Mouse (Mus musculus): ENCODE data around the gene Nnmt. TPM values are rescaled to one million over a fixed set of nuclear protein-coding genes. Genes with fewer than 3 reads are reported as not detected.

Nnmt gene
- polyA plus RNA-seq, 1 experiment from 2014 or later = 1.2 TPM

DNA sequence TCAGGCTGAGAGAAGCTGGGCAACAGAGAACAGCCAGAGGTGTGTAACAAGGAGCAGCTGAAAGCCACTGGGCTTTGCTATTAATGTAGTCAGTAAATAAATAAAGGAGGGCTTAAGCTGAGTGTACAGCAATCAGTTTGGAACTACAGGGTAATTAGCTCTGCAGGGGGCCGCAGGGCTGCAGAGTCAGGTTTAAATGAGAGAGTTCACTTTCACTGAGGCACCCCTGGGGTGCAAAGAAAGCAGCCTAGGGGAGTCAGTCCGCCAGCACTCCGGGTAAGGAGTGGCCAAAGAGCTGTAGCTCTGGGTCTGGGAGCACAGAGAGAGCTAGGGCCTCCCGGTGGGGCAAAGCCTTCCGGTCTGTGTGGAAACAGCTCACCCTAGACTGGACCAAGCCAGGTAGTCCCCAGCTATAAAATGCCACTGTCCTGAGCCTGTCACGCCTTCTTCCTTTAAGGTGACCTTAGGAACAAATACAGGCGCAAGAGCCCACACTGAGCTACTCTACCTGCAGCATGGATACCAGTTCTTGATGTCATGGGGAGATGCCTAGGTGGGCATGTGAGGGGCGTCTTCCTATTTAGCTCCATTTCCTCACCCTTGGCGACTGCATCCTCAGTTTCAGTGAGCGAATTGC, 42.8 kb upstream of the Nnmt start:
- Histone ChIP-seq H3K27me3 (ENCODE audit: control insufficient read depth, insufficient read depth, low read length) (no peaks in the 10 kb centered on the region), H3K4me1 (ENCODE audit: control insufficient read depth, insufficient read depth, low read length) (peaks cover 57% of the 10 kb centered on the region), H3K4me3 (ENCODE audit: low read depth, low read length) (no peak overlapping the region), H3K4me2 (no peak overlapping the region), H3K9me3 (ENCODE audit: control insufficient read depth, low read length) (no peaks in the 10 kb centered on the region; the same call in 1 of the 2 replicates), H3K9ac (ENCODE audit: low read length) (peak overlapping the region; percentile 2), H3K36me3 (ENCODE audit: control insufficient read depth, insufficient read depth, low read length) (no peaks in the 10 kb centered on the region), H3K27ac (ENCODE audit: low read depth, low read length) (peak overlapping the region; percentile 91)
- ATAC-seq (ENCODE audit: low FRiP score) = no peak
- peak; percentile 90 for DNase-seq (ENCODE audit: low spot score, missing footprints)
- 19% methylated on average over 10 of the region's 10 CpGs for WGBS

DNA sequence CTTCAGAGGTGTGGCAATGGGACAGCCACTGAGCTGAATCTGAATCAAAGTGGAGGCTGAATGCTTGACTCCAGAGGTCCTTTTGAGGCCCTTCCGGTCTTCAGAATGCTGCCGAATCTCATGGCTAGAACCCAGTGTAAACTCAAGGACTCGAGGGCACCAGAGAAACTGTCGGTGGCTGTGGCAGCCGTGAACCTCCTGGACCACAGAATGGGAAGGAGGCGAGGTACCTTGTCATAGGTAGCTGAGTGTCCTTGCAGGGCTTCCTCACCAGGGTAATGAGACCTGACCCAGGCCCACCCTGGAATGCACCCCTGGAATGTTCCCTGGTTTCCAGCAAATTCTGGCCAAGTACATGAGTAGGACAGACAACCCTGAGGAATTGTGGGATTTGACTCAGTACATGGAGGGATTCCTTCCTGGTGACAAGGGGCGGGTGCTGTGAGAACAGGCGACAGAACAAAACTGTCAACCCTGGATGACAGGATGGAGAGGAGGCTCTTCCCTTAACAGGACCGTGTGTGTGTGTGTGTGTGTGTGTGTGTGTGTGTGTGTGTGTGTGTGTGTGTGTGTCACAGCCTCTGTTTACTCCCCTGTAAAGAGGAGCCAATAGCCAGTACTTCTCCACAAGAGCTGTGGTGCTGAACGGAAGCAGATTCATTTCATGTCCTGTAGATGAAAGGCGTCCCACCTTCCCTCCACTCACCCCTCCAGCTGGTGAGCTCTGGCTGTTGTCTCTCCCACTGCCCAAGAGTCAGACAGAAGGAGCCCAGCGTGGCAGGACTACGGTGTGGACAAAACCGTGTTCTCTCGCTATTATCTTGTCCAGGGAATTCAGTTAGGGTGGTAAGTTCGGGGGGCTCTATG, 42.1 kb upstream of the Nnmt start:
- peak; percentile 88 for DNase-seq (ENCODE audit: low spot score, missing footprints)
- H3K36me3 ChIP-seq (ENCODE audit: control insufficient read depth, insufficient read depth, low read length) = no peaks in the 10 kb centered on the region
- peaks cover 52% of the 10 kb centered on the region for H3K4me1 ChIP-seq (ENCODE audit: control insufficient read depth, insufficient read depth, low read length)
- peak overlapping the region; percentile 12 for H3K9ac ChIP-seq (ENCODE audit: low read length)
- H3K9me3 ChIP-seq (ENCODE audit: control insufficient read depth, low read length) = no peaks in the 10 kb centered on the region; the same call in 1 of the 2 replicates
- WGBS = 36% methylated on average over 16 of the region's 16 CpGs
- no peak overlapping the region for H3K4me3 ChIP-seq (ENCODE audit: low read depth, low read length)
- no peak overlapping the region for H3K4me2 ChIP-seq
- no peak for ATAC-seq (ENCODE audit: low FRiP score)
- H3K27me3 ChIP-seq (ENCODE audit: control insufficient read depth, insufficient read depth, low read length) = no peaks in the 10 kb centered on the region
- no peak overlapping the region for H3K27ac ChIP-seq (ENCODE audit: low read depth, low read length)

GRCm38 (mm10) chr9:48646251-48646650, 41.3 kb upstream of the Nnmt start:
- ATAC-seq (ENCODE audit: low FRiP score) (no peak), DNase-seq (ENCODE audit: low spot score, missing footprints) (peak; percentile 98)
- no peaks in the 10 kb centered on the region; the same call in 1 of the 2 replicates for H3K9me3 ChIP-seq (ENCODE audit: control insufficient read depth, low read length)
- H3K36me3 ChIP-seq (ENCODE audit: control insufficient read depth, insufficient read depth, low read length) = no peaks in the 10 kb centered on the region
- H3K9ac ChIP-seq (ENCODE audit: low read length) = no peak overlapping the region
- no peak overlapping the region for H3K27ac ChIP-seq (ENCODE audit: low read depth, low read length)
- no peak overlapping the region for H3K4me2 ChIP-seq
- WGBS = 24% methylated on average over 4 of the region's 4 CpGs
- no peak overlapping the region for H3K4me3 ChIP-seq (ENCODE audit: low read depth, low read length)
- no peaks in the 10 kb centered on the region for H3K27me3 ChIP-seq (ENCODE audit: control insufficient read depth, insufficient read depth, low read length)
- peaks cover 46% of the 10 kb centered on the region for H3K4me1 ChIP-seq (ENCODE audit: control insufficient read depth, insufficient read depth, low read length)

DNA sequence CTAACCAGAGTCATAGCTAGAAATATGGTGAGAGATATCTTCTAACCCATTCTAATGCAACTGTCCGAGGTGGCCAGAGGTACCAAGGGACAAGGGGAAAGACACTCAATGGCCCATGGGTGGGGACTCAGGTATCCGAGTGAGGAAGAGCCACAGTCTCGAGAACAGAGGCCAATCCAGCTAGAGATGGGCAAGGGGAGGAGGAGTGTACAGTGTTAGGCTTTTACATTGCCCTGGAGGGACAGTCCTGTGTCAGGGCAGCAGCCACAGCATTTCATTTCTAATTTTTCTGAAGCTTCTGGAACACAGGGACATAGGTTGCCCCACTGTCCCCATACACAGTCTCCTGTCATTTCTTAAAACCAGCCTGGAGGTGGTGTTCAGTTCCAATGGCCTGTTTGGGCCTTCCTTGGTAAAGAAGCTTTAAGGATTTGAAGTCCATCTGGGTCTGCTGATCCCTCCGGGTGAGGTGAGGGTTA, 40.7 kb upstream of the Nnmt start:
- ATAC-seq (ENCODE audit: low FRiP score) (no peak), DNase-seq (ENCODE audit: low spot score, missing footprints) (peak; percentile 83)
- no peak overlapping the region for H3K4me2 ChIP-seq
- H3K4me1 ChIP-seq (ENCODE audit: control insufficient read depth, insufficient read depth, low read length) = peaks cover 40% of the 10 kb centered on the region
- H3K27ac ChIP-seq (ENCODE audit: low read depth, low read length) = no peak overlapping the region
- H3K36me3 ChIP-seq (ENCODE audit: control insufficient read depth, insufficient read depth, low read length) = no peaks in the 10 kb centered on the region
- WGBS = 49% methylated on average over 4 of the region's 4 CpGs
- H3K27me3 ChIP-seq (ENCODE audit: control insufficient read depth, insufficient read depth, low read length) = no peaks in the 10 kb centered on the region
- H3K4me3 ChIP-seq (ENCODE audit: low read depth, low read length) = no peak overlapping the region
- no peak overlapping the region for H3K9ac ChIP-seq (ENCODE audit: low read length)
- no peaks in the 10 kb centered on the region; the same call in 1 of the 2 replicates for H3K9me3 ChIP-seq (ENCODE audit: control insufficient read depth, low read length)

DNA sequence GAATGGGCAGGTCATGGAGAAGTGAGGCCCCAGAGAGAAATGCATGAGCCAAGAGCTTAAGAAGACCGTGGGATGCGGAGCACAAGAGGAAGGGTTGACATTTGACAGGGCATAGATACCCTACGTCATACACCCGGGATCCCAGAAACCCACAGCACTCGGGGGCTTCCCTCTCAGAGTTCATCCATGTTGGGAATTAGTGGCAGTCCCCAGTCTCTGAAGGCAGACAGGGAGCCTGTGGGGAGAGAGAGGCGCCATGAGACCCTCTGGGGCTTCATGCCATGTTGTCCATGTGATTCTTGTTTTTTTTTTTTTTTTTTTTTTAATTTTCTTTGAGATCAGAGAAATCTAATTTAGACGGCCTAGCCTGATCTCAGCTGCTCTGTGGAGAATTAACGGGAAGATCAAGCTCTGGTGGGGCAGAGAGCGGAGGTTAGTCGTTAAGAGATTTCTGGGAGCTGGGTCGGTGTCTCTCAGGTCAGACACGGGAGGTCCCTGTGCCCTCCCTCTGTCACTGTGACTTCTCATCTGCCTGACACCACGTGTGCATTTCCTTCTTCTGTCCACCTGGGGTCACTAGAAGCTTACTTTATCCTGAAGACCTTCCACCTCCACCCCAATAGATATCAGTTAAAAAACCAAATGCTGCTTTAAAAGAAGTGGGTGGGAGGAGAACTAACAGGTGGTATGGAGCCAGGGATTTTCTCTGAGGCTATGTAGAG, 40.1 kb upstream of the Nnmt start:
- H3K4me1 ChIP-seq (ENCODE audit: control insufficient read depth, insufficient read depth, low read length) = peaks cover 34% of the 10 kb centered on the region
- no peak for ATAC-seq (ENCODE audit: low FRiP score)
- WGBS = 54% methylated on average over 13 of the region's 13 CpGs
- H3K9ac ChIP-seq (ENCODE audit: low read length) = no peak overlapping the region
- no peak overlapping the region for H3K27ac ChIP-seq (ENCODE audit: low read depth, low read length)
- no peak for DNase-seq (ENCODE audit: low spot score, missing footprints)
- no peaks in the 10 kb centered on the region; the same call in 1 of the 2 replicates for H3K9me3 ChIP-seq (ENCODE audit: control insufficient read depth, low read length)
- no peak overlapping the region for H3K4me3 ChIP-seq (ENCODE audit: low read depth, low read length)
- H3K27me3 ChIP-seq (ENCODE audit: control insufficient read depth, insufficient read depth, low read length) = no peaks in the 10 kb centered on the region
- no peaks in the 10 kb centered on the region for H3K36me3 ChIP-seq (ENCODE audit: control insufficient read depth, insufficient read depth, low read length)
- no peak overlapping the region for H3K4me2 ChIP-seq

DNA sequence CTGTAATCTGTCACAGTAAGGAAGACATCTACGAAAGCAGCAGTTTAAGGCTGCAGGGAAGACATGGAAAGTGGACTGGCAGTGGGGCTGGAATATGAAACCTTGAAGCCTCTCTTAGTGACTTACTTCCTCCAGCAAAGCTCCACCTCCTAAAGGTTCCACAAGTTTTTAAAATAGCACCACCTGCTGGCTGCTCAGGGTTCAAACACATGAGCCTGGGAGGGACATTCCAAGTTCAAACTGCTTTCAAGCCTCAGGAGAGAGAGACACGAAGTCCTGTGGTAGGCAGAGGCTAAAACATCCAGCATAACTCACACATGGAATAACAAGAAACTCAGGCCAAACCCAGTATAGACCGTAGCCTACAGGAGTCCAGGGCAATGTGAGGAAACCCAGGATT, 39.4 kb upstream of the Nnmt start:
- no peaks in the 10 kb centered on the region; the same call in 1 of the 2 replicates for H3K9me3 ChIP-seq (ENCODE audit: control insufficient read depth, low read length)
- H3K27me3 ChIP-seq (ENCODE audit: control insufficient read depth, insufficient read depth, low read length) = no peaks in the 10 kb centered on the region
- 78% methylated on average over 3 of the region's 3 CpGs for WGBS
- no peak overlapping the region for H3K4me2 ChIP-seq
- no peak for ATAC-seq (ENCODE audit: low FRiP score)
- no peaks in the 10 kb centered on the region for H3K36me3 ChIP-seq (ENCODE audit: control insufficient read depth, insufficient read depth, low read length)
- no peak overlapping the region for H3K27ac ChIP-seq (ENCODE audit: low read depth, low read length)
- no peak for DNase-seq (ENCODE audit: low spot score, missing footprints)
- H3K9ac ChIP-seq (ENCODE audit: low read length) = no peak overlapping the region
- H3K4me1 ChIP-seq (ENCODE audit: control insufficient read depth, insufficient read depth, low read length) = peaks cover 28% of the 10 kb centered on the region
- H3K4me3 ChIP-seq (ENCODE audit: low read depth, low read length) = no peak overlapping the region

DNA sequence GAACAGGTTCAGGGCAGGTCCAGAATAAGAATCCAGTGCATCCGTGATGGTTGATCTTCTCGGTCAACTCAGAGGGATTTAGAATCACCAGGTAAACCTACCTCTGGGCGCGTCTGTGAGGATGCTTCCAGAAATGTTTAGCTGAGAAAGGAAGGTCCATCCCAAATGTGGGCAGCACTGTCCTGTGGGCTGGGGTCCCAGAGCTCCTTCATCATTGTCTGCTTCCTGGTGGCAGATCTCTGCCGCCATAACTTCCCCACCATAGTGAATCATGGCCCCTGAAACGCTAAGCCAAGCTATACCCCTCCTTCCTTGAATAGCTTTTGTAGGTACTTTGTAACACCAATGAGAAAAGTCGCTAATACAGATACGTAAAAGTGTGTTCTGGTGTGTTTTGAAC, 36.7 kb upstream of the Nnmt start:
- Histone ChIP-seq H3K27ac (ENCODE audit: low read depth, low read length) (no peak overlapping the region), H3K36me3 (ENCODE audit: control insufficient read depth, insufficient read depth, low read length) (no peaks in the 10 kb centered on the region), H3K4me1 (ENCODE audit: control insufficient read depth, insufficient read depth, low read length) (0 out of 2 replicates have a peak, but pooled peaks cover 2% of the 10 kb centered on the region), H3K4me3 (ENCODE audit: low read depth, low read length) (no peak overlapping the region), H3K9ac (ENCODE audit: low read length) (no peak overlapping the region), H3K9me3 (ENCODE audit: control insufficient read depth, low read length) (no peaks in the 10 kb centered on the region; the same call in 1 of the 2 replicates), H3K27me3 (ENCODE audit: control insufficient read depth, insufficient read depth, low read length) (no peaks in the 10 kb centered on the region; the same call in 1 of the 2 replicates), H3K4me2 (no peak overlapping the region)
- ATAC-seq (ENCODE audit: low FRiP score) (no peak), DNase-seq (ENCODE audit: low spot score, missing footprints) (peak; percentile 69)
- 89% methylated on average over 8 of the region's 8 CpGs for WGBS

DNA sequence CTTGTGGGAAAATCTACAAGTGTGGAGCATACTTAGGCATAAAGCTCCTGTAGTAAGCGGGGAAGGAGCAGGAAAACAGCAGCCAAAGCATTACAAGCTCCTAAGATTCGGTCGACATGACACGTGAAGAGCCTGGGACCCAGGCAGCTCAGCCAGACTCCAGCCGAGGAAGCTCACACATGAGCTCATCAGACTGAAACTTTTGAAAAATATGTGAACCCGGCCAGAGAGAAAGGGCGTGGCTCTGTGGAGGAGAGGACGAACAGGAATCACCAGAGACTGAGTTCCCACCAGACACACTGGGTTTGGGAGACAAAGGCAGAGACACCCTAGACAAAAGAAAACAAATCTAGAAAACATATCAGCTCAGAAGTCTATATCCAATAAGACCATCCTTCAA, 35.9 kb upstream of the Nnmt start:
- WGBS = 92% methylated on average over 8 of the region's 8 CpGs
- peak; percentile 53 for DNase-seq (ENCODE audit: low spot score, missing footprints)

More for the DNA sequence above, 35.9 kb upstream of the Nnmt start:
- Histone ChIP-seq H3K27ac (ENCODE audit: low read depth, low read length) (no peak overlapping the region), H3K4me2 (no peak overlapping the region), H3K4me1 (ENCODE audit: control insufficient read depth, insufficient read depth, low read length) (no peaks in the 10 kb centered on the region), H3K27me3 (ENCODE audit: control insufficient read depth, insufficient read depth, low read length) (no peaks in the 10 kb centered on the region; the same call in 1 of the 2 replicates), H3K36me3 (ENCODE audit: control insufficient read depth, insufficient read depth, low read length) (no peaks in the 10 kb centered on the region), H3K9ac (ENCODE audit: low read length) (no peak overlapping the region), H3K9me3 (ENCODE audit: control insufficient read depth, low read length) (no peaks in the 10 kb centered on the region; the same call in 1 of the 2 replicates), H3K4me3 (ENCODE audit: low read depth, low read length) (no peak overlapping the region)
- no peak for ATAC-seq (ENCODE audit: low FRiP score)

Data from midbrain, embryonic 11.5 days (tissue).